Mouse (Mus musculus) kidney, adult 2 months (tissue): ENCODE measurements around the gene Ranbp10. TPM values are rescaled to one million over a fixed set of nuclear protein-coding genes. Genes with fewer than 3 reads are reported as not detected.

Experiments used
- DNase-seq: peaks from one replicate; pipeline ENCODE4 v3.0.0; 2021
- H3K27ac ChIP-seq: fragments of 200-500 bp; 2 replicates; pipeline ENCODE4 v1.5.1; 2012; ENCODE audit warnings: low read depth, low read length, control low read depth, inconsistent platforms; ENCODE audit not compliant: insufficient read depth
- H3K27me3 ChIP-seq: fragments of 200-500 bp; replicated peaks from 2 replicates; pipeline ENCODE4 v1.6.1; 2012; ENCODE audit warnings: mild to moderate bottlenecking, moderate library complexity, low read length, inconsistent platforms; ENCODE audit not compliant: control insufficient read depth, insufficient read depth
- H3K36me3 ChIP-seq: fragments of 200-500 bp; 2 replicates; pipeline ENCODE4 v1.6.1; 2012; ENCODE audit warnings: mild to moderate bottlenecking, moderate library complexity, low read length, inconsistent platforms; ENCODE audit not compliant: control insufficient read depth, insufficient read depth
- H3K4me1 ChIP-seq: fragments of 200-500 bp; 2 replicates; pipeline ENCODE4 v1.6.1; 2011; ENCODE audit warnings: low read length; ENCODE audit not compliant: control insufficient read depth, insufficient read depth
- H3K4me3 ChIP-seq: fragments of 200-500 bp; 2 replicates; pipeline ENCODE4 v1.5.1; 2011; ENCODE audit warnings: mild to moderate bottlenecking, low read depth, low read length, control low read depth; ENCODE audit not compliant: insufficient read depth
- CTCF ChIP-seq: fragments of 200-500 bp; conservative IDR thresholded peaks from 2 replicates; pipeline ENCODE4 v1.5.1; 2011; ENCODE audit warnings: low read depth, mild to moderate bottlenecking, control low read depth, low read length, moderate library complexity, mixed read lengths; ENCODE audit not compliant: insufficient read depth, insufficient read length
- POLR2A ChIP-seq: fragments of 200-500 bp; IDR thresholded peaks from one replicate; pipeline ENCODE4 v1.6.1; 2011; ENCODE audit warnings: low read depth, low read length, control low read depth
- WGBS: fragments of 180-500 bp; shearing (Covaris S2); methylation state at CpG from one replicate; pipeline ENCODE4 v1.1.7; 2018; 5-methylcytosine and 5-hydroxymethylcytosine counted together
- polyA plus RNA-seq: library from polyadenylated mRNA; depleted of rRNA; stranded (reverse); fragments of >200 nt; gene quantifications from 2 replicates; pipeline ENCODE4 v1.2.3, GENCODE M21; 2012

Gene Ranbp10
- polyA plus RNA-seq, 1 experiment = 22.1 TPM

GRCm38 (mm10) chr8:105770609-105771008 lies 56.5 kb downstream of the Ranbp10 start:
- 70% methylated on average over 1 of the region's 1 CpGs for WGBS
- H3K27ac ChIP-seq = no peak overlapping the region
- no peak overlapping the region for H3K4me3 ChIP-seq
- H3K36me3 ChIP-seq = no peaks in the 10 kb centered on the region; the same call in 1 of the 2 replicates
- no peaks in the 10 kb centered on the region for H3K27me3 ChIP-seq
- peak; percentile 27 for DNase-seq
- TF ChIP-seq POLR2A (no peak), CTCF (peak; percentile 55)
- no peaks in the 10 kb centered on the region for H3K4me1 ChIP-seq

GRCm38 (mm10) chr8:105768485-105769257 lies 58.5 kb downstream of the Ranbp10 start:
- no peak overlapping the region for H3K4me3 ChIP-seq
- no peak for TF ChIP-seq CTCF
- no peak for TF ChIP-seq POLR2A
- no peaks in the 10 kb centered on the region for H3K36me3 ChIP-seq
- H3K27me3 ChIP-seq = no peaks in the 10 kb centered on the region
- no peak overlapping the region for H3K27ac ChIP-seq
- no peak for DNase-seq
- H3K4me1 ChIP-seq = no peaks in the 10 kb centered on the region
- 83% methylated on average over 5 of the region's 5 CpGs for WGBS

GRCm38 (mm10) chr8:105758277-105759108 lies 68.7 kb downstream of the Ranbp10 start, which contains the start of gene Gfod2:
Gfod2 (minus strand) TSS chr8:105758664.
- peak within 1 kb of the TSS; percentile 84 for H3K4me3 ChIP-seq
- H3K36me3 ChIP-seq = no peaks in the 10 kb centered on the region
- H3K27me3 ChIP-seq = no peaks in the 10 kb centered on the region
- H3K27ac ChIP-seq = peak within 1 kb of the TSS; percentile 49
- peak; percentile 1 for TF ChIP-seq POLR2A
- no peak for TF ChIP-seq CTCF
- WGBS = 3% methylated on average over 57 of the region's 57 CpGs
- DNase-seq = peak; percentile 99
- H3K4me1 ChIP-seq = peaks cover 4% of the 10 kb centered on the region; the same call in 1 of the 2 replicates

- peak overlapping the region; percentile 84 for H3K4me3 ChIP-seq
- peaks cover 4% of the 10 kb centered on the region; the same call in 1 of the 2 replicates for H3K4me1 ChIP-seq
- WGBS = 3% methylated on average over 12 of the region's 12 CpGs
- no peak for DNase-seq
- H3K27ac ChIP-seq = no peak overlapping the region; the same call in 1 of the 2 replicates
- TF ChIP-seq POLR2A = no peak
- no peak for TF ChIP-seq CTCF
- no peaks in the 10 kb centered on the region for H3K36me3 ChIP-seq
- H3K27me3 ChIP-seq = no peaks in the 10 kb centered on the region
These were observed 69.3 kb downstream of the Ranbp10 start for GRCm38 (mm10) chr8:105757796-105758276.

GRCm38 (mm10) chr8:105754688-105755087 lies 72.5 kb downstream of the Ranbp10 start:
- TF ChIP-seq CTCF (no peak), POLR2A (no peak)
- DNase-seq = no peak
- WGBS = 82% methylated on average over 2 of the region's 2 CpGs

GRCm38 (mm10) chr8:105753916-105754315 lies 73.2 kb downstream of the Ranbp10 start:
- TF ChIP-seq POLR2A (no peak), CTCF (no peak)
- Histone ChIP-seq H3K27me3 (no peaks in the 10 kb centered on the region), H3K27ac (no peak overlapping the region), H3K4me1 (peaks cover 7% of the 10 kb centered on the region; the same call in 1 of the 2 replicates), H3K4me3 (no peak overlapping the region), H3K36me3 (no peaks in the 10 kb centered on the region)
- DNase-seq = no peak
- 39% methylated on average over 2 of the region's 2 CpGs for WGBS

More at GRCm38 (mm10) chr8:105754688-105755087, 72.5 kb downstream of the Ranbp10 start:
- H3K27me3 ChIP-seq = no peaks in the 10 kb centered on the region
- no peak overlapping the region for H3K27ac ChIP-seq
- H3K4me3 ChIP-seq = no peak overlapping the region
- H3K36me3 ChIP-seq = no peaks in the 10 kb centered on the region
- H3K4me1 ChIP-seq = peaks cover 7% of the 10 kb centered on the region; the same call in 1 of the 2 replicates
